Mouse (Mus musculus): ENCODE results near the gene Milr1. TPM values are rescaled to one million over a fixed set of nuclear protein-coding genes. Genes with fewer than 3 reads are reported as not detected.

Milr1 gene
- total and polyA plus RNA-seq, 2 experiments: 0.10 to 0.37 TPM

- Histone ChIP-seq H3K9ac (ENCODE audit: low read depth, low read length) (no peak overlapping the region), H3K79me2 (ENCODE audit: control insufficient read depth, insufficient read depth, low read length) (no peaks in the 10 kb centered on the region), H3K4me1 (ENCODE audit: control insufficient read depth, insufficient read depth, low read length) (peaks cover 5% of the 10 kb centered on the region; the same call in 1 of the 2 replicates), H3K4me3 (ENCODE audit: insufficient read depth, low read depth, low read length) (no peak overlapping the region), H3K27ac (replicated peaks; ENCODE audit: insufficient read depth, low read depth, low read length) (no peak overlapping the region; the same call in 1 of the 2 replicates), H3K27me3 (ENCODE audit: control insufficient read depth, insufficient read depth, low read length) (no peaks in the 10 kb centered on the region), H3K36me3 (ENCODE audit: control insufficient read depth, insufficient read depth, low read length) (no peaks in the 10 kb centered on the region)
- TF ChIP-seq CTCF (IDR thresholded peaks at IDR 0.05; ENCODE audit: low read depth, low read length): no peak
- no peak for TF ChIP-seq POLR2A (IDR thresholded peaks at IDR 0.05; ENCODE audit: extremely low read depth, insufficient read depth, low read length)
- WGBS: 78% methylated on average over 5 of the region's 5 CpGs
- DNase-seq (ENCODE audit: extremely low read depth, low read depth, low spot score): no peak
Measured at GRCm38 (mm10) chr11:106727967-106728366, 23.1 kb upstream of the Milr1 start.

- H3K4me3 ChIP-seq (ENCODE audit: insufficient read depth, low read depth, low read length): no peak overlapping the region
- H3K79me2 ChIP-seq (ENCODE audit: control insufficient read depth, insufficient read depth, low read length): no peaks in the 10 kb centered on the region
- no peak for TF ChIP-seq CTCF (IDR thresholded peaks at IDR 0.05; ENCODE audit: low read depth, low read length)
- no peak for TF ChIP-seq POLR2A (IDR thresholded peaks at IDR 0.05; ENCODE audit: extremely low read depth, insufficient read depth, low read length)
- H3K36me3 ChIP-seq (ENCODE audit: control insufficient read depth, insufficient read depth, low read length): no peaks in the 10 kb centered on the region
- DNase-seq (ENCODE audit: extremely low read depth, low read depth, low spot score): peak; percentile 94
- no peak overlapping the region for H3K9ac ChIP-seq (ENCODE audit: low read depth, low read length)
- peak overlapping the region; percentile 40 for H3K27ac ChIP-seq (replicated peaks; ENCODE audit: insufficient read depth, low read depth, low read length)
- peaks cover 5% of the 10 kb centered on the region; the same call in 1 of the 2 replicates for H3K4me1 ChIP-seq (ENCODE audit: control insufficient read depth, insufficient read depth, low read length)
- no peaks in the 10 kb centered on the region for H3K27me3 ChIP-seq (ENCODE audit: control insufficient read depth, insufficient read depth, low read length)
- 60% methylated on average over 10 of the region's 10 CpGs for WGBS
Measured at GRCm38 (mm10) chr11:106728402-106729366, 22.3 kb upstream of the Milr1 start.

- 94% methylated on average over 1 of the region's 1 CpGs for WGBS
- Histone ChIP-seq H3K27me3 (ENCODE audit: control insufficient read depth, insufficient read depth, low read length) (no peaks in the 10 kb centered on the region), H3K27ac (replicated peaks; ENCODE audit: insufficient read depth, low read depth, low read length) (no peak overlapping the region), H3K9ac (ENCODE audit: low read depth, low read length) (no peak overlapping the region), H3K36me3 (ENCODE audit: control insufficient read depth, insufficient read depth, low read length) (no peaks in the 10 kb centered on the region), H3K4me3 (ENCODE audit: insufficient read depth, low read depth, low read length) (no peak overlapping the region), H3K79me2 (ENCODE audit: control insufficient read depth, insufficient read depth, low read length) (no peaks in the 10 kb centered on the region), H3K4me1 (ENCODE audit: control insufficient read depth, insufficient read depth, low read length) (peaks cover 5% of the 10 kb centered on the region; the same call in 1 of the 2 replicates)
- no peak for DNase-seq (ENCODE audit: extremely low read depth, low read depth, low spot score)
- TF ChIP-seq POLR2A (IDR thresholded peaks at IDR 0.05; ENCODE audit: extremely low read depth, insufficient read depth, low read length) (no peak), CTCF (IDR thresholded peaks at IDR 0.05; ENCODE audit: low read depth, low read length) (no peak)
Measured at GRCm38 (mm10) chr11:106729656-106730055, 21.4 kb upstream of the Milr1 start.

- no peak overlapping the region for H3K9ac ChIP-seq (ENCODE audit: low read depth, low read length)
- H3K79me2 ChIP-seq (ENCODE audit: control insufficient read depth, insufficient read depth, low read length): no peaks in the 10 kb centered on the region
- no peak for DNase-seq (ENCODE audit: extremely low read depth, low read depth, low spot score)
- no peaks in the 10 kb centered on the region for H3K36me3 ChIP-seq (ENCODE audit: control insufficient read depth, insufficient read depth, low read length)
- H3K4me3 ChIP-seq (ENCODE audit: insufficient read depth, low read depth, low read length): no peak overlapping the region
- no peaks in the 10 kb centered on the region for H3K27me3 ChIP-seq (ENCODE audit: control insufficient read depth, insufficient read depth, low read length)
- no peak overlapping the region for H3K27ac ChIP-seq (replicated peaks; ENCODE audit: insufficient read depth, low read depth, low read length)
- TF ChIP-seq CTCF (IDR thresholded peaks at IDR 0.05; ENCODE audit: low read depth, low read length): no peak
- no peak for TF ChIP-seq POLR2A (IDR thresholded peaks at IDR 0.05; ENCODE audit: extremely low read depth, insufficient read depth, low read length)
- WGBS: 85% methylated on average over 4 of the region's 4 CpGs
- H3K4me1 ChIP-seq (ENCODE audit: control insufficient read depth, insufficient read depth, low read length): peaks cover 5% of the 10 kb centered on the region; the same call in 1 of the 2 replicates
Measured at GRCm38 (mm10) chr11:106730714-106731113, 20.3 kb upstream of the Milr1 start.

GRCm38 (mm10) chr11:106736614-106737013, 14.4 kb upstream of the Milr1 start:
- no peaks in the 10 kb centered on the region for H3K27me3 ChIP-seq (ENCODE audit: control insufficient read depth, insufficient read depth, low read length)
- H3K4me1 ChIP-seq (ENCODE audit: control insufficient read depth, insufficient read depth, low read length): no peaks in the 10 kb centered on the region
- H3K36me3 ChIP-seq (ENCODE audit: control insufficient read depth, insufficient read depth, low read length): no peaks in the 10 kb centered on the region
- H3K9ac ChIP-seq (ENCODE audit: low read depth, low read length): no peak overlapping the region
- no peak overlapping the region for H3K27ac ChIP-seq (replicated peaks; ENCODE audit: insufficient read depth, low read depth, low read length)
- H3K4me3 ChIP-seq (ENCODE audit: insufficient read depth, low read depth, low read length): no peak overlapping the region
- no peak for DNase-seq (ENCODE audit: extremely low read depth, low read depth, low spot score)
- H3K79me2 ChIP-seq (ENCODE audit: control insufficient read depth, insufficient read depth, low read length): no peaks in the 10 kb centered on the region
- 90% methylated on average over 3 of the region's 3 CpGs for WGBS
- TF ChIP-seq CTCF (IDR thresholded peaks at IDR 0.05; ENCODE audit: low read depth, low read length) (no peak), POLR2A (IDR thresholded peaks at IDR 0.05; ENCODE audit: extremely low read depth, insufficient read depth, low read length) (no peak)

Measured in liver, adult 2 months (tissue).